Mouse (Mus musculus) C3H10T1/2 (cell line): ENCODE results near the gene Lmo2. TPM values are rescaled to one million over a fixed set of nuclear protein-coding genes. Genes with fewer than 3 reads are reported as not detected.

Experiments
- polyA plus RNA-seq, 2 experiments: library from polyadenylated mRNA; unstranded; fragments of >200 nt; fragmentation: generic; extraction: Trizol; gene quantifications; one replicate each; pipeline ENCODE4 v1.2.1; 2012; ENCODE audit warnings: missing spikeins in 2 of 2

Gene Lmo2
- under 1 TPM in 1 of 2 experiments, not detected in 1; 0.06 TPM for polyA plus RNA-seq

DNA sequence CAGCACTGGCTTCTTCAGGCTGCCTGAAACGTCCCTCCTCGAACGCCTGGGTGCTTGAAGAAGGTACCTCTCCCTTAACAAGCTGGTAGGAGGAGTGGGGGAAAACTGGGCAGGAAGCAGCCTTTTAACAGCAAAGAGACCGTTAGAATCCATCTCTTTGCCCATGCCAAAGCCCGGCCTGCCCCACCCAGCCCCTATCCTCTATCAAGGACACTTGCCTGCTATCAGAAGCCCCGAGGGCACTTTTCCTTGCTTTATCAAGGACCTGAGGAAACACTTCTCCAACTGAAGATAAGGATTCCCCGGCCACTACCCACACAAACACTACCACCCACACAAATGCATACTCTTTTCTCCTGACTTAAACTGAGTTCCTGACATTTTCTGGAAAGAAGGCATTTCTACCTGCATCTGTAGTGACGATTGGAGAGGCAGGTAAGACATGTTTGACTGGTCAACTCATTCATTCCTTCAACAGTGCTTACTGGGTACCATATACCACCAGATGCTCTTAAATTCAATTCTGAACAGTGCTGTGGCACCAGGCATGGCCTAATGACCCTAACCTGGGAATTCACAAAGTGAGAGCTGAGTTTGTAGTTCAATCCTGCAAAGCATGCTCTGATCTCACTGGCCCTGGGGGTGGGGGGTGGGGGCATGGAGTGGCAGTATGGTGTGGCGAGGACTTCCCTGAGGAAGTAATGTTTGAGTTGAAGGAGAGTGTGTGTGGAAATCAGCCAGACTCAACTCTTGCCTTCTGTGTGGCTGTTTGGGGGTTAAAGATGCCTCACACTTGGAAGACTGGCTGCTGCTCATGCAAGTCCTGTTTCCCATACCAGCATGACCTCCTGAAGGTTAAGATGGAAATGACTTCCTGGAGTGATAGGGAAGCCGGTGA, at the start of gene Lmo2:
Lmo2 (plus strand) TSS at position 338 of the 898 bp plus-strand sequence.

DNA sequence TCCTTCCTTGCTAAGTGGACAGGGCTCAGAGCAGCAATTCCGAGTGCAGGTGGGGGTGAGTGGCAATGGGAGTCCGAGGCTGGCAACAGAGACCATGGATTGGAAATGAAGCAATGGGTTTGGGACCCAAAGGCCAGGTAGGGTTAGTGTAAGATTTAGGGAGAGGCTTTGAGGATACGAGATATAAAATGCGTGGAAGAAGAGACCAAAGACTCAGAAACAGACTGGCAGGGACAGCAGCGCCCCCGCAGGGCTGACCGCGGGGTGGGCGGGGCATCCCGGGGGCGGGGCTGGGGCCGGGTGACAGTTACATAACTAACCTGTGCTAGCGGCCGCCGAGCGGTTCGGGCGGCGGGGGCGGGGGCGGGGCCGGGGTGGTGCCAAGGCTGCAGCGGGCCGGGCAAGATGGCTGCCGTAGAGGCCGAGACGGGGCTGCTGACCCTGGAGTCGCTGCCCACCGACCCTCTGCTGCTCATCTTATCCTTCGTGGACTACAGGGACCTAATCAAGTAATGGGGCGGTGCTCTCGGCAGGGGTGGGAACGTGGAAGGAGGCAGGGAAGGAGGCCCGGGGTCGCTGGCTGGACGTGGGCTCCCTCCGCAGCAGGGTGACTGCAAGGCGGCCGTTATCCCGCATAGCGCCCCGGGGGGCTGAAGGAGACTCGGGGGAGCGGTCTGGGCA, 69.8 kb downstream of the Lmo2 start, which contains the start of gene Fbxo3:
Fbxo3 (plus strand) TSS at position 264 of the 681 bp plus-strand sequence.

DNA sequence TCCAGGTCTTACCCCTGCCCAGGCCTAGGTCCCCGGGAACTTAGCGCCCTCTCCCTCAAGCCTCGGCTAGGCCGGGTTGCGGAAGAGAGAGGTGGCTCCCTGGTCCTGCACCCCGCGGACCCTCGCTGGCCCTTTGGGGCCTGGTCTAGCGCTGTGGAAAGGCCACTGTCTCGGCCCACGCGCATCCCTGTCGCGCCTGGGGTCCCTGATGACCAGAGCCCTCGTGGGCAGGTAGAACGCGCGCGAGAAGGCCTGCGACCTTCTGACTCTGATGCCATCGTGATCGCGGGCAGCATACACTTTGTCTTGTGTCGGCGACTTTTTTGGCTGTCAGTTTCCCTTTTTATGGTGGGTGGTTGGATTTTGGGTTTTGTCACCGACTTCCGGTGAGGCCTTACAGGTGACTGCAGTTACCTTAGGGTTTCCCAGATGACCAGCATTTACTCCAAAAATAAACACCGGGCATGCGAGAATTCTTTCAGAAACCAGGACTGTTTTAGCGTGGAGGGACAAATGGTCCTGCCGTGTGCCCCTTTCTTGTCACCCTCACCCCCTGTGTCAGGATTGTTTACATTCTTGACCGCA, 70.4 kb downstream of the Lmo2 start, which contains the start of gene 4931422A03Rik:
4931422A03Rik (minus strand) TSS at position 223 of the 585 bp plus-strand sequence.

Other genes with a start within 250 kb of the Lmo2 start
- gene Nat10, start 196.7 kb upstream of the Lmo2 start, polyA plus RNA-seq = 10 to 100 TPM in 1 of 2 experiments, 1 to 10 TPM in 1; 9.8 to 13.1 TPM
- 10 to 100 TPM in 1 of 2 experiments, 1 to 10 TPM in 1; 9.3 to 78.4 TPM for gene Caprin1, start 160.3 kb upstream of the Lmo2 start, polyA plus RNA-seq
- gene Fbxo3, start 69.7 kb downstream of the Lmo2 start, polyA plus RNA-seq = 10 to 100 TPM in 1 of 2 experiments, under 1 TPM in 1; 0.61 to 10.9 TPM
- gene 4931422A03Rik, start 70.4 kb downstream of the Lmo2 start, polyA plus RNA-seq = under 1 TPM; 0.02 to 0.37 TPM
- gene Gm10912, start 107.8 kb downstream of the Lmo2 start, polyA plus RNA-seq = under 1 TPM in 1 of 2 experiments, not detected in 1; 0.04 TPM
- gene Gm10799, start 110.6 kb downstream of the Lmo2 start, polyA plus RNA-seq = not detected
- gene Cd59b, start 111.9 kb downstream of the Lmo2 start, polyA plus RNA-seq = under 1 TPM in 1 of 2 experiments, not detected in 1; 0.21 TPM
- gene Cd59a, start 137.8 kb downstream of the Lmo2 start, polyA plus RNA-seq = 10 to 100 TPM in 1 of 2 experiments, under 1 TPM in 1; 0.55 to 11.3 TPM
- gene A930018P22Rik, start 164.8 kb downstream of the Lmo2 start, polyA plus RNA-seq = not detected